Mouse (Mus musculus): ENCODE measurements around the gene Irf2bpl.

Irf2bpl gene

DNA sequence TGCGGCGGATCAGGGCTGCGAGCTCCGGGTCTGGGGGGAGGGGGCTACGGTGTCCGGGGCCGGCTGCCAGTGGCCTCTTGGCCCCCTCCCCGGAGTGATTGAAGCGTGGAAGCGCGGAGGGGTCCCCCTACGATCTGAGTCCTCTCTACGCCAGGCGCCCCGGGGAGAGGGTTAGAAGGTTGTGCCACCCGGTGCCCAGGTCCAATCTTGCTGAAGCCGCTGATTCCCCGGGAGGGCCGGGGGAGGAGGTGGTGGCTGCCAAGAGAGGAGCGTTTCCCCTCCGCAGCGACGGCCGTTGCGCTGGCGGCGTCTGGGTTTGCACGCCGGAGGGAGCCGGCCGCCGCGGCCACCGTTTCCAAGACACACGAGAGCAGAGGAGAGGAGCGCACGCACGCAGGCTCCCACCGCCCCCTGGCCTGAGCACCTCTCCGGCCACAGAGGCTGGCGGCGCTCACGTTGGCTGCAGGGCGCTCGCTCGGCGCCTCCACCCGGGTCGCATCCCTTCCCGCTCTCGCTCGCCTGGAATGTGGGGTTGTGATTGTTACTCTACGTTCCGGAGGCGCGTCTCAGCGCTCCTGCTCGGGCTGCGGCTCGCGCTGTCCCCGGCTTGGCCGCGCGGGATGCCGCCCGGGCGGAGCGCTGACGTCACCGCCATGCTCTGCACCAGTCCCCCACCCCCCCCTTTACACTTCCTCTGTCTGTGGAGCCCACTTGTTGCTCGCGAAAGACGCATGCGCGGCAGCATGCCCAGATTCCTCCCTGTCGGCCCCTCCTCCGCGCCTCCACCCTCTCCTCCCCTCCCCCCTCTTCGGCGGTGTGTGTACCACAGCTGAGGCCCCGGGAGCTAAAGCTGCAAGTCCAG, at the start of gene Irf2bpl:
Gene Irf2bpl, minus strand, starts transcription at position 602 of the 862 bp plus-strand sequence.
- DNase-seq, result peak; percentile 100

DNA sequence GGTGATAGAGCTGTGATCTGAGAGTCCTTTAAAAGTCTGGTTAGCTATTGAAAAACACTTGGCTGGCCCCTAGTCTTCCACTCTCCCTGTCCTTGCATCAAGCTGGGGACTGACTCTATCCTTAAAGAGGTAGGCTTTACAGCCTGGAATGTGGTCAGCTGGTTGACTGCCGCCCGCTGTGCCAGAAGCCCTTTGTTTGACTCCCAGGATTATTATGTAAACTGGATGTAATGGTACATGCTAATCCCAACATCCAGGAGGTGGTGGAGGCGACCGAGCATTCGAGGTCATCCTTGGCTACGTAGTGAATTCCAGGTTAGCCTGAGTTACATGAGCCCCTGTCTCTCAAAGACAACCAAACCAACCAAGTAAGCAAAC, 48.0 kb upstream of the Irf2bpl start:
- DNase-seq, result peak; percentile 78

DNA sequence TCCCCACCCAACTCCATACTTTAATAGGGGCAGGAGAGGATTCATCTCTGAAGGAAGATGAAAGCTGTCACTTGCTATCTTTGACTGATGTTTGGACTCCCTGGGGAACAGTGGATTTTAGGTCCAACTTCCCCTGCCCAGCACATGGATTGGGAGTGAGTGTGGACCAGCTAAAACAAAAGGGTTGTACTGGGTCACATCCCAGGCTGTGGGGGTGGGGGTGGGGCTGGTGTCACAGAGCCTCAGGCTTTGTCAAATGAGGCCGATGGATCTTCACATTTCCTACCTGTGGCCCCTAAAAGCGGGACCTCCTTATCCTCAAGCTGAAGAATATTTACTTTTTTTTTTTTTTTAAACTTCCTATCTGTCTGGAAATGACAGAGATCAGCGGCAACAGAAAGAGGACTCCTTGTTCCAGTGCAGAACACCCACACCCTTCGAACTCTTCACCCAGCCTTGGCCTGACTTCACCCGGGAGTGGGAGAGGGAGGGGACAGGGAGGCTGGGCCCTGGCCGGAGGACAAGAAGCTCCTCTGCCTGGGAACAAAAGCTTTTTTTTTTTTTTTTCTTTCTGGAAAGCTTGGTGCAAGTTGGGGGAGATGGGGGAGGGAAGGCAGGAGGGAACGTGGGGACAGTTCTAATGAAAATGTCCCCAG, 47.4 kb upstream of the Irf2bpl start:
- DNase-seq, result peak; percentile 89

DNA sequence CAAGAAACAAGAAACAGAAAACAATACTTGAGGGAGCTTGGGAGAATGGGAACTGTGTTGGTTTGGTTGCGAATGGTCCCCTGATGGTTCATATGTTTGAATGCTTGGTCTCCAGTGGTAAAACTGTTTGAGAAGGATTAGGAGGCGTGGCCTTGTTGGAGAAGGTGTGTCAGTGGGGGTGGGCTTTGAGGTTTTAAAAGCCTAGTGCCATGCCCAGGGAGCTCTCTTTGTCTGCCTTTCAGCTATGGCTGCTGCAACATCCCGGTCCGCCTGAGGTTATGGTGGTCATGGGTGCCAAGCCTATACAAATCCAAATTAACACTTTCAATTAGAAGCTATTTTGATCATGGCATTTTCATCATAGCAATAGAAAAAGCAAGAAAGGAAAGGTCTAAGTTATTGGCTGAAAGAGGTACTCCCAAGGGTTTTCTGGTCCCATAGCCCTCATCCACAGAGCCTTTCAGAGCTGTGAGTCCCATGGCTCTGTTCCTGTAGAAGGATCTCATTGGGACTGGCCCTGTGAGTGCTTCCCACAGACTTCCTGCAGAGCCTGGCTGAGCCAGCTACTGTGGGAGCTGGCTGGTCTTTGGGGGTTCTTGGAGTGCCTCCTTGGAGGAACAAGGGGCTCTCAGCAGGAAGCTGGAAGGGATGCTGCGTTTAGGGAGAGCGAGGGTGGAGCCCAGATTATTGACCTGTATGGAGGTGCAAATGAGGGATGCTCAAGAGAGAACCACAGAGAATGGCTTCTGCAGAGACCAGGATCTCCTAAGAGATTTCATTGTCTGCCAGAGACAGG, 46.5 kb upstream of the Irf2bpl start:
- DNase-seq, result no peak

GRCm38 (mm10) chr12:86923837-86924236, 39.2 kb upstream of the Irf2bpl start:
- peak; percentile 91 for DNase-seq

- peak; percentile 37 for DNase-seq
These were observed 34.6 kb upstream of the Irf2bpl start for GRCm38 (mm10) chr12:86918983-86919722.

GRCm38 (mm10) chr12:86918361-86918967, 33.9 kb upstream of the Irf2bpl start:
- peak; percentile 69 for DNase-seq

DNA sequence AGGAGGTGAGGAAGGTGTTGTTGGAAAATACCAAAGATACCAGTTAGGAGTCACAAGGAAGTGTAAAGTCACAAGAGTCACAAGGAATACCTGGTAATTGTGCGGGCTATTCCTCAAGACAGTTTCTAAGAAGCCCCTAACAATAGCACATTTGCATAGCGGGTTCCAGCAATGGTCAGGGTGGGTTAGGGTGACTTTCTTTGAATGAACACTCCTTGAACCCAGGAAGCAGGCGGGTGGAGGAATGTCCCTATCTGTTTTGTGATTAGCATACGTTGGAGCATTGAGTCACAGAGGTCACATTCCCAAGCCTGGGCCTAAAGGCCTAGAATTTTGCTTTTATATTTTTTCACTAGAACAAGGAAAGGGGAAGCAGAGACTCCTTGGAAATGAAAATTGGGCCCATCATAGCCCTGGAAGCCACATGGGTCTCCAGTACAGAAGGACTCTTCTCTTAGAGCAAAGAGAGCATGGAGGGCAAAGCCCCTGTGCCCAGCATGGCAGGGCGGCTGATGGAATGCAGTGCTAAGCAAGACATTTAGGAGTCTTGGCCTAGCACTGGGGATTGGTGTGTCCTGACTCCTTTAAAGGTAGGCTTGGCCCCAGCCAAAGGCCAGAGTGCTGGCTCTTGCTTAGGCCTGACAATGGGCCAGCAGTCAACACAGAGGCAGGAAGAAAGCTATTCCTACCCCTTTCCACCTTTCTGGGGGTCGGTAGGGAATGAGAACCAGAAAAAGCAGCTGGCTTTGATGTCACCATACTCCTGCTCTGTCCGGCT, 32.4 kb upstream of the Irf2bpl start:
- no peak for DNase-seq

- DNase-seq, result no peak
These were observed 31.0 kb upstream of the Irf2bpl start for GRCm38 (mm10) chr12:86915617-86916016.

DNA sequence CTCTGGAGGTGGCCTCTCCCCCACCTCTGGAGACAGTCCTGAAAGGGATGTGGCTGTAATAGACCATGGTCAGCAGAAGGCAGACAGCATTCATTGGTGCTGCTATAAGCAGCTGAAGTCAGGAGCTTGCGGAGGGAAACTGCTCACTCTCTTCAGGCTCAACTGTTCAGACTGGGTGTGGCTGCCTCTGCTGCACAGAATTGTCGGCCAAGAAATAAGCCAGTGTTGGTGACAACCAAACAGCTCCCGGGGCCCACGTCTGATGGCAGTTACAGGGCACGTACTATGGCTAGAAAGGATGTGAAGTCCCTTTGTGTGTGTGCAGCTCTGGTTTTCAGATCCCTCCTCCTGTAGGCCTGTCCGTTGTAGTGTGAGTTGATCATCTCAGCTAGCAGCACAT, 30.2 kb upstream of the Irf2bpl start:
- DNase-seq, result no peak

GRCm38 (mm10) chr12:86914351-86914750, 29.8 kb upstream of the Irf2bpl start:
- no peak for DNase-seq

DNA sequence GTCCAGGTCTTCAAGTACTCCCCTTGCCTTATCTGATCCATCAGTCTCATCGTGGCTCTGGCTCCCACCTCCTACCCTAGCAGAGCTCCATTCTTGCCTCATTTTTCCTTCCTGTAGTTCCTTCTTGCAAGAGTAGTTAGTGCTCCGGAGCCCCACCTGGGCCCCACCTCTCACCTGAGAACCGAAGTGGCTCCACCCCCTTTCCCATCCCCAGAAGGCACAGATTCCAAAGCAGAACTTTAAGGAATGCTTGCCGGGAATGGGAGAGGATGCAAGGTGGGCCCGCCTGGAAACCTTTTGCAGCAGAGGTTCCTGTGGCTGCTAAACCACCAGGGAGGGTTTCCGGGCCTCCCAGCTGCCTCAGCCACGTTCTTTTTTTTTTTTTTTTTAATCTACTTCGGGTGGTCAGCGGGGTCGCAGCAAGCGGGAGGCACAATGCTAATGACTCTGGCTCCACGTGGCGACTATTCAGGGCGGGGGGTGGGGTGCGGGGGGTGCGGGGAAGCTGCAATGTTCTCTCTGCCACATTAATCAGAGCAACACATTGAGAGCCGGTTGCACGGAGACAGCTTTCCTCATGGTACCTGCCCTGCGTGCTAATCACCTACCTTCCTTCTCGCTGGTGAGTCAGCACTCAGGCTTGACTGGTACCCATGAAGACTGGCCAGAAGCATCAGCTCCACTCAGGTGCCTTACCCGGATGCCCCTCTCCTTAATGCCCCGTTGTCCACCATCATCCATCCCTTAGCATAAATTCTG, 27.9 kb upstream of the Irf2bpl start:
- no peak for DNase-seq

- no peak for DNase-seq
These were observed 26.9 kb upstream of the Irf2bpl start for GRCm38 (mm10) chr12:86911482-86911931.

DNA sequence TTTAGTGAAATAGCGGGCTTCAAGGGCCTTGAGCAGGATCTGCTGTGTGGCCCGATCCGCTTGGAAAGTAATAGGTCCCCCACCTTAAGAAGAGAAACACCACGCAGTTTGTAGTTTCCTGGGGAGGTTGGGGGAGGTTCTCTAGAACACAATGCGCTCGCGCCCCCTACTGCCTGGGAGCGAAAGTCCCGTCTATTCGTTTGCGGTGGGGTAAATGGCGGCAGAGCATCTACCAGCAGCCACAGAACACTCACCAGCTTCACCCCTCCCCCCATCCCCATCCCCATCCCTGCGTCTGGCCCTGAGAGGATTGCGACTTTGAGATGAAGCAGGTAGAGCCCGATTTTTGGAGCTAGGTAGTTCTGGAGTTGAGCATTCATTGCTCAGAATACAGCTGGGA, 21.8 kb upstream of the Irf2bpl start:
- DNase-seq, result peak; percentile 89

GRCm38 (mm10) chr12:86905876-86906275, 21.3 kb upstream of the Irf2bpl start:
- no peak for DNase-seq

DNA sequence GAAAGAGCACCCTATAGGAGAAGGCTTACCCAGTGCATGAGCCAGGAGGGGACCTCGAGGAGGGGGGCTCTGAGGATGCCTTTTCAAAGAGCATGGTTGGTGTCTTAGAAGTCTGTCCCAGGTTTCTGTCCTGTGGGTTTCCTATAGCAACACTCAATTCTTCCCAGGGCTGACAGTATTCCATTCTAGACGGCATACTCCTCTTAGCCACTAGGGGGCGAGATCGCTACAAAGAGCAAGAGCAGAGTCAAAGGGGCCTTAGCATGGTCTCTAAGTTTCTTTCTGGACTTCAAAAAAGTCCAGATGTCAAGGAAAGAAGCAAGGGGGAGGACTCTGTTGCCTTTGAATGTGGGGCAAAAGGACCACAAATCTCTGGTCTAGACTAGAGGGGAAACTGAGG, 20.6 kb upstream of the Irf2bpl start:
- DNase-seq, result peak; percentile 74

- DNase-seq, result peak; percentile 67
These were observed 19.5 kb upstream of the Irf2bpl start for GRCm38 (mm10) chr12:86903828-86904806.

- peak; percentile 72 for DNase-seq
These were observed 15.0 kb upstream of the Irf2bpl start for GRCm38 (mm10) chr12:86899461-86900179.

GRCm38 (mm10) chr12:86898448-86898847, 13.8 kb upstream of the Irf2bpl start:
- DNase-seq, result no peak

All from kidney, postnatal 14 days (tissue).